Mouse (Mus musculus) thymus, postnatal 14 days (tissue): ENCODE measurements around the gene Nxpe4.
"Not testable (repeated sequence)": the region's sequence is repeated elsewhere in the genome, so short reads cannot be mapped to it uniquely, and the experiment has no call there.

Source experiments
- DNase-seq: peaks from one replicate; pipeline ENCODE4 v3.0.0; 2021

The Nxpe4 gene

DNA sequence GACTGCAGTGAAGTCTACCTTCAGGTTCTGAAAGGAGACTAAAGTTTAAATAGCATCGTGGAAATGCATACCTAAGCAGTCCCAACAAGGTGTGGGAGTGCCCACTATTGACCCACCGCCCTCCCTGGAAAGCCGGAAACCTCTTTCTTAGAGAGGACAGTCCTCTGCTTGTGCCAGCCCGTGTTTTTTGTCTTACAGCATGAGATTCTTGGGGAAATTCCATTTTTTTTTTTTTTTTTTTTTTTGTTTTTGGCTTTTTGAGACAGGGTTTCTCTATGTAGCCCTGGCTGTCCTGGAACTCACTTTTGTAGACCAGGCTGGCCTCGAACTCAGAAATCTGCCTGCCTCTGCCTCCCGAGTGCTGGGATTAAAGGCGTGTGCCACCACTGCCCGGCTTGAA, 255.5 kb downstream of the Nxpe4 start:
- DNase-seq: not testable (repeated sequence)

DNA sequence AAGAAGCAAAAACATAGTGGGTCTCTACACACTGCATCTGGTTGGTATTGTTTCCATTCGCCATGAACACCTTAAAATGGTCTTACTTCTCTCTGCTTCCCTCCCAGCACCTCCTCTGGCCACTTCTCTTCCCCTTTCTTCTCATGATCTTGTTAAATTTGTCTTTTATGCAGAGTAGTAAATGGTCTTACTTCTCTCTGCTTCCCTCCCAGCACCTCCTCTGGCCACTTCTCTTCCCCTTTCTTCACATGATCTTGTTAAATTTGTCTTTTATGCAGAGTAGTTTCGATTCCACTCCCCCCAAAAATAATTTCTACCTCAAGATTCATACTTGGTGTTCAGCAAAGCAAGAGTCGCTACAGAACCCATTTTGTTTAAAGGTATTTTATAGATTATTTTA, 256.2 kb downstream of the Nxpe4 start:
- DNase-seq: no peak

DNA sequence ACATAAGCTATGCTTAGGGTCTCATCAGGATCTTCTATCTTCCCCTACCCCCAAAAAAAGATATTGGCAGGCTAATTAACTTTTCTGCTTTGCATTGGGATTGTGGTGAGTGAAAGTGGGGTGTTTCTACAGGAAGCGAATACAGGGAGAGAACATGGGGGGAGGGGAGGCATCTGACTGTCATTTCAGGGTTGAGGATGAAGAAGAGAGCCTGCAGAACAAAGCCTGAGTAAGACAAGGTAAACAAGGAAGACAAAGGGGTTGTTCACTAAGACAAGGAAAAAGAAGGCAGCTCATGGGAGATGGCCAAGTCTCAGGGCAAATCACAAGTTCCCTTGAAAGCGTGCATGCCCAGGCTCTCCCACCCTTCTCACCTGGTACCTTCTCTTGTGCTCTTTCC, 256.6 kb downstream of the Nxpe4 start:
- peak; percentile 64 for DNase-seq

DNA sequence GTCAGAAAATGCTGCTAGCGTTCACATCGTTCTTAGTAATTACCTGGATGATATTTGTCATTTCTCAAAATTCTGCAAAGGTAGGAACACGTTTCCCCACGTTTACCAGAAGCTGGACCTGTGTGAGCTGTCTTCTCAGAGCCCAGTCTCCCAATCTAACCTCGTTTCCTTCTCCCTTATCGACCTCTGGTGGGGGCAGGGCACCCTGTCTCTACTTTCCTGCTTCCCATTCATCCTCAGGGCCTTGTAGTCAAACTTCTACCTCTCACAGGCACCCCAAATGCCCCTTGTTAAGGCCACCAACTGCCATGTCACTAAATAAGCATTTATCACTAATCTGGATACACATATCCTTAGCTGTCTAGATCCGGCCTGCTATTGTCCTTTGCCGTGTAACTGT, 257.0 kb downstream of the Nxpe4 start:
- no peak for DNase-seq

DNA sequence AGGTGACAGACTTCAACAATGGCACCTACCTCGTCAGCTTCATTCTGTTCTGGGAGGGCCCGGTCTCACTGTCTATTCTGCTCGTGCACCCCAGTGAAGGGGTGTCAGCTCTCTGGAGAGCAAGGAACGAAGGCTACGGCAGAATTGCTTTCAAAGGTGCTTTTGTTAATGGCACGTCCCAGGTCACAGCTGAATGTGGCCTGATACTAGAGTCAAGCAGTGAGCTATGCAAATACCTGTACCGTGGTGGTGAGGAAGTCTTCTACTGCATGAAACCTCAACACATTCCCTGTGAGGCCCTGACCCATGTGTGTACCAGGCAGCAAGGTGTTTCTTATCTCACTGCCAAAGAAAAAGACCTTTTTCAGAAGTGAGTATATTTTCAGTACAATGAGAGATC, 258.6 kb downstream of the Nxpe4 start:
- no peak for DNase-seq

DNA sequence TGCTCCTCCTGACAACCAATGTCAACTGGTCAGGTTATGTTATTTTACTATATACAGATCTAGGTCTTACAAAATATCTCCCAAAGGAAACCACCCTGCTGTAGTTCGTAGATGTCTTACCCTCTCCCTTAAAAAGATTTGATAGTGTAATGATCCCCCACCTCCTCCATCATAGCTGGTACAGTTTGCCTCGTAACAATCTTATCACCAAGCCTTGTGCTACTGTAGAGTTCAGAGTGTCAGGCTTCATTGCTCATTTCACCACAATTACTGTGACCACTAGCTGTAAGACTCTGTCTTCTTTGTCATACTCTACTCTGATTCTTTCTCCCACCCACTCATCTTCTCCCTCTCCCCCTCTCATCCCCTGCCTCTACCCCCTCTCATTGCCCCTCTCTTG, 259.2 kb downstream of the Nxpe4 start:
- DNase-seq: no peak

DNA sequence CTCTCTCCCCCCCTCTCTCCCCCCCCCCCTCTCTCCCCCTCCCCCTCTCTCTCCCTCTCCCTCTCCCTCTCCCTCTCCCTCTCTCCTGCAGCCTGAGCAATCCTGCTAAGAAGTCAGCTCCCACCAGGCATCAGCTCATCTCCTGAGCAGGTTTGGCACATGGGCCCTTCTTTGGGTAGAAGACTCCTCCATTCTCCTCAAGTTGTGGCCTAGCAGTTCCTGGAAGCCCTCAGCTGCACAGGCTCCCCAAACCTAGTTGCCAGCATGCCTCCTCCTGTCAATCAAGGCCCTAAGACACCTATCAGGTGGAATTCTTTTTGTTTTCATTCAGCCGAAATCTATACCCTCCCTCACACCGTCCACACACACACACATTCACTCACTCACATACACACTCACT, 259.7 kb downstream of the Nxpe4 start:
- no peak for DNase-seq

DNA sequence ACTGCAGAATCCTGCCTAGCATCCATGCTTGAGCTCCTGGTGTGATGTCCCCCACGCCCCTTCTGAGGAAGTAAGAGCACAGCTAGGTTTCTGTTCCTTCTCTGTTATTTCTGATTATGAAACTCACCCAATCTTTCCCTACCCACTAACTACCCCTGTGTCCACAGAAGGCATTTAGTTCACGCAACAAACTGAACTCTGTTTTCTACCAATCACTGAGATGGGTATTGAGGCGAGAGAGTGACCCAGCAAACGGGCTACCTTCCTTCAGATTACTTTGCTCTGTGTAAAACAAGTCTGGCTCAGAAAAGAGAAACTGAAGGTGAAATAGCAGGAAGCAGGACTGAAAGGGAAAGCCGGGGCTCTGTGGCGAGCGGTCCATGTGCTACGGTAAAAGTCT, 260.6 kb downstream of the Nxpe4 start:
- DNase-seq: no peak

DNA sequence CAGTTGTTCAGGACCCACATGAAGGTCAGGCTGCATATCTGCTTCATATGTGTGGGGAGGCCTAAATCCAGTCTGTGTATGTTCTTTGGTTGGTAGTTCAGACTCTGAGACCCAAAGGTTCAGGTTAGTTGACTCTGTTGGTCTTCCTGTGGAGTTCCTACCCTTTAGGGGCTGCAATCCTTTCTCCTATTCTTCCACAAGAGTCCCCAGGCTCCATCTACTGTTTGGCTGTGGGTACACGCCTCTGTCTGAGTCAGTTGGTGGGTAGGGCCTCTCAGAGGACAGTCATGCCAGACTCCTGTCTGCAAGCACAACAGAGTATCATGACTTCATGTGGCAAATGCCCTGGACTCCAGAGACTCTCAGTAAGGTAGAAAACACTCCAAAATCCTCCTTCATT, 261.4 kb downstream of the Nxpe4 start:
- DNase-seq: no peak

DNA sequence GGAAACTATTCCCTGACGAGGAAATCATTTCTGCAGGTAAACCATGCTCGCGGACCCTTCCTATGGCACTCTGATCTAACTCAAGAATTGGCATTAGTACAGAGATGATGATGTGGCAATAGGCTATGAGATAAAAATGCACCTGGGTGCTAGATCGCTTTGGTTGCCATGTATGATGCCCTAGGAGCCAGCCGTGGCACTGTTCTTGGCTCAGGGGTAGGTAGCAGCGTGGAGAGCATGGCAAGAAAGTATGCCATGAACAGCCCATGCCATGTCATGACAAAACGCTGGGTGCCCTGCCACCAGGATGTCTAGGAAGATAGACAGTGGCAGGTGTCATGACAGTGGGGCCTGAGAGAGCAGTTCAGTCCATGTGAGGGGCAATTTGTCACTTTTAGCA, 265.4 kb downstream of the Nxpe4 start:
- no peak for DNase-seq

DNA sequence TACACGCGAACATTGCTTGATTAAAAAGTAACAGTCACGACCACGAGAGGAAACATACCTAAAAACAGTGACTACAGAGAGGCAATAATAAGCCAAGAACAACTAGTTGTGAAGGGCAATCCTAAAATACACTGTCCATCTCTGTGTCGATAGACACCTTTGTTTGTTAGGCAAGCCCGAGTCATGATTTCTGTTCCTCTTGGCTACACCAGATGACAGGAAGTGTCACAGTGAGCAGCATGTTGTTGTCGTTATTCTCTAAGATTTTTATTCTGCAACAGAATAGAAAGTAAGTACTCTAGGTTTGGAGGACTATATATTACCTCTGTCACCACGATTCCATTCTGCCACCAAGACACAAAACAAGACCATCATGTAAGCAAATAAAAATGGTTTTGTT, 270.6 kb downstream of the Nxpe4 start:
- DNase-seq: no peak

DNA sequence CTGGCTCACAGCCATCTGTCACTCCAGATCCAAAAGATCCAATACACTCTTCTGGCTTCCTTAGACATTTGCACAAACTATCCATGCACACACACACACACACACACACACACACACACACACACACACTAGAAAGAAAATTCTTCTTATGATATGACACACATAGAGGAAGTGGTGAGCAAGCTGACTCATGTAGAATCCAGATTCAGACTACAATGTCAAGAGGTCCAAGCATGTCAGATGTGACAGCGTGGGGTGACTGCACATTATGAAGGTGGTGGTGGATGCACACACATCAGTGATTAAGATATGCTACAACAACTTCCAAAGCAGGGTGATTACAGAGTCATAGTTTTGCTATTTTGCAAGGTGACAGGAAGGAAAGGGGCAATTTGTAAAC, 282.1 kb downstream of the Nxpe4 start:
- no peak for DNase-seq

DNA sequence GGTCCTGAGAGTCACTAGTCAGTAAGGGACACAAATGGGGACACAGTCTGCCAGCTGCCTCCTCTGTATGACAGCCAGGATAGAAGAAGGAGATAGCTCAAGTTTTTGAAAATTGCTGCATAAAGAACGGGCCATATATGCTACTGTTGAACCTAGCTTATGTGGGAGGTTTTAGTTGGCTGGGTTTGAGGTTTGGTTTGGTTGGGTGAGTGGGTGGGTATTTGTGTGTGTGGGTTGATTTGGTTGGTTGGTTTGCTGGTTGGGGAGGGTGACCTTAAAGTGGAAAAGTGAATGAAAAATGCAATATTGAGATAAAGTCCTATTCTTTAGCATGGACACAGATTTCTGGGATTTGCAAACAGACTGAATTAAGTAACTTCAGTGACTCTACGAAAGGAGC, 283.0 kb downstream of the Nxpe4 start:
- DNase-seq: no peak

DNA sequence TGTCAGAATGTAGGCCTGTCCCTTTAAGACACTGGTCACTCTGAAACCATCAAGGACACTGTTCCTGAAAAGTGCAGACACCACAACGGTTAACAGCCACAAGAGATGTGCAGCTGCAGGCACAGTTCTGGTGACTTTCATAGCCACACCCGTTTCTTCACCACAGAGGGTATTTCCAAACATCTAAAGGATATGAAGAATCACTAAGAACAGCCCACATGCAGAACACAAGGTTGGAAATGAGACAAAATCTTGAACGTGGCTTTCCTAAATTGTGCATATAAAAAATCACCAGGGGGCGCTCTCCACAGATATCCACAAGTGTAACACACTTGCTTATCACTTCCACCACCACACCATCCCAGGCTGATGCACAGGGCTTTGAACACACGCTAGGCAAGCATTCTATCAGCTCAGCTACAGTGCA, 286.0 kb downstream of the Nxpe4 start:
- peak; percentile 53 for DNase-seq
